Mouse (Mus musculus): Measurements from ENCODE around the gene Arhgap42. TPM values are rescaled to one million over a fixed set of nuclear protein-coding genes. Genes with fewer than 3 reads are reported as not detected.

The Arhgap42 gene
- total RNA-seq, 2 experiments from 2014 or later, result 20.0 to 21.9 TPM

DNA sequence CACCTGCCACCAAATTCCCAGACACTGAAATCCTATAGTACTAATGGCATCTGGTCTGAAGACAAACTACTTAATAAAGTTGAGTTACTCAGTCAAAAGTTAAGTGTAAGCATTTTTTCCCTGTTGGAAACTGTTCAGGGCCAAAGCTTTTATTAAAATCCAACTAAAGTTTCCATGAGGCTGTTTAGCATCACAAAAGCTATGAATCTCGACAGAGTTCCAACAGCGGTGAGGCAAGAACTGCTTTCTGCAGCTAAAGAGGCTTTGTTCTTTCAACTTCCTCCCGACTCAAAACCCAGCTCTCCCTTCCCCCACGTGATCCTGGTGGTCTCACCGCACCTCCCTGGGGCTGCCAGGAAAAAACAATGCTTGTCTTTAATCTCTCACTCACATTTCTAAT, 211.5 kb downstream of the Arhgap42 start:
- DNase-seq, result no peak

DNA sequence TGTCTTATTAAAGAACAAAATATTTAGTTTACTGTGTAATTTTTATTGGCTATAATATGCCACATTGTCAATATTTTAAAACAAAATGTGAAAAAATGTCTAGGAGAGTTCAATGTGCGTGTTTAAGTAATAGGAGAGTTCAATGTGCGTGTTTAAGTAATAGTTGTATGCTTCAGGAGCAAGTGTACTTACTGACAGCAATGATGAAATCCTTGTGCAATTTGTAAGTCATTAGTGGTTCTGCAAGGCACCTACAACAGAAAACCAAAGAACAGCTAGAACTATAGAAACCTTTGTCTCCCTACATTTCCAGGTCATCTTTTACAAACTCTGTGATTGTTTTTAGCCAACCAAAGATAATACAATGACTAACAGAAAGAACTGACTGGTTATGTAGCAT, 223.8 kb downstream of the Arhgap42 start:
- no peak for DNase-seq

DNA sequence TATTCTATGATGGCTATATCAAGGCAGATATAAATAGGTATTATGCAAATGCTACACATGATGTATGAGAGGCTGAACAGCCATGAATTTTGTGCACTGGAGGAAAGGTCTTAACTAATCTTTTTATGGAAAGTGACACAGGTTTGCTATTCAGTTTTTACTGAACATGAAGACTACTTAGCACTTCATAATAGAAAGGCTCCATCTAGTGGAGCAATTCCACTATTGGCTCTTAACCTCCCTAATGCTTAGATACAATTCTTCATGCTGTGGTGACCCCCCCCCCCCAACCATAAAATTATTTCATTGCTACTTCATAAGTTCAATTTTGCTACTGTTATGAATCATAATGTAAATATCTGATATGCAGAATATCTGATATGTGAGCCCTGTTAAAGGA, 237.7 kb downstream of the Arhgap42 start:
- DNase-seq, result no peak

DNA sequence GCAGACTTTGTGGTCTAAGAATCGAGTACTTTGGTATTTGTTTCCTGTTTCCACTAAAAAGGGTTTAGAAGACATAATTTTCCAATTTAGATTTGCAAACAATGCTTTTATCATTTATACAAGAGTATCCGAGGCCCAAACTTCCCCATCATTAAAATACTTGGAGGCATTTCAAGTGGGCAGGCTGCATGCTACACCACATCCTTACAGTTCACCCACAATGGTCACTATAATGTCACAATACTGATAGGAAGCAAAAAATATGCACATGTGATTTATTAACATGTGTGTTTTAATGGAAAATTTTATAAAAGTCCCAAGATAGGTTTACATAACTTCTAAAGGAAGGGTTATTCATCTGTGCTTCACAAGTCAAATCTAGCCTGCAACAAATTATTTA, 242.4 kb downstream of the Arhgap42 start:
- no peak for DNase-seq

DNA sequence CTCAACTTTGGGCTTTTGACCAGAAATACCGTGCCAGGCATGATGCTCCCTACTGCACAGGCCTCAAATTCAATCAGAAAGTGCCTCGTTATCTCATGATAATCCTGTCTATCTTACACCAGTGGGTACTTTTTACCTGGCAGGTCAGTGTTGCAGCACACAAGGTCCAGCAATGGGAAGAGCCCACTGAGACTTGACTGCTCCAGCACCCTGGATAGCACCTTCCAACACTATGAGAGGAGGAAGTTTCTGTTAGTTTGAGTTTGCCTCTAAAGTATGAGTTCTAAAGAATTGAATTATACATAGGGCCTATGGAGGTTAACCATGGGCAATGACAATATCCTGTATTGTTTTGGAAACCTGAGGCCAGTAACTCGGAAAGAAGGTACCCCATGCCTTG, 256.6 kb downstream of the Arhgap42 start:
- no peak for DNase-seq

DNA sequence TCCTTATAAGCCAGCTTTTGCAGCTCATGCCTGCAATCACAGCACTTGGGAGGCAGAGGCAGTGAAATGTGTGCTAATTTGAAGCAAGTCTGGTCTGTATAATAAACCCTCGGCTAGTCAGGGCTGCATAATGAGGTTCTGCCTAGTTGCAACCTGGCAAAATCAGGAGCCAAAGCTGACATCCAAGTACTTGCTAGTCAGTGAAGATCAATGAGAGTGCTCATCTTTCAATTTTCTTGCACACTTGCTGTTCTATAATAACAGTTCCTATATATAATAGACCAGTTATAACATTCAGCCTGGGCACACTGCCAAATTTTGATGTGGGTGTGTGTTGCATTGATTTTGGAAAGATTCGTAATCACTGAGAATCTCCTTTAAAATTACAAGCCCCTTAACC, 261.1 kb downstream of the Arhgap42 start:
- no peak for DNase-seq

DNA sequence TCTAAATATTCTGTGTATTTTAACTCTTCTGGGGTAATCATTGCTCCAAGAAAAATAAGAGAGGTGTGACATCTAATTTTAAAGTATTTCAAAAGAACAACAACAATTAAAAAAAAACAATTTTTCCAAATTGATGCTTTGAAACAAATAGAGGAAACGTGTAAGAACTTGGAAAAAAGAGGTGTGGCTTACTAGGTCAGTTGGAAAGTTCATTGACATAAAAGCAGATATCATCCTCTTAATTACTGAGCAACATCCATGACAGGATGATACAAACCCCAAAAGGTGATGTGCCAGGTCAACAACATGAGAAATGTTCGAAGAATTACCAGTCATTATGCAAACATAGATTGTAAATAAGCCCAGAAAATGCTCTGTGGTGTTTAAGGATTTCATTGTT, 267.4 kb downstream of the Arhgap42 start, which contains the start of gene Gm16485:
TSS of gene Gm16485 (plus strand) at position 301 of the 400 bp plus-strand sequence.
- DNase-seq, result no peak

DNA sequence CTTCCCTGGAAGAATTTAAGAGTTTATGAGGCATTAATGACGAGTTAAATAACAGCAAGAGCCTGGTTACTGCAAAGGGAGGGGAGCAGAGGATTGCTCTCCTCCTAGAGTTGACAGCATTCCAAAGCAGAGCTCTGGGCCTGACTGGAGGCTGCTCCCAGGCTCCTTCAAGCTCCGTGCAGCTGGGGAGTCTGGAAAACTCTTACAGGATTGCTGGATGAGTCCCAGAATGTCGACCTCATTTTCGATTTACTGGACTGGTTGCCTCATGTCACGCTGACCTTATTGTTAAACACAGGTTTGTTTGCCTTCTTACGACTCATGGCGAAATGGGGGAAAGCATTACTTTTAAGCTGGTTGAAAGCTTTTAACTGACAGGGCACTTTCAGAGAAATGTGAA, 268.7 kb downstream of the Arhgap42 start:
- DNase-seq, result peak; percentile 21

DNA sequence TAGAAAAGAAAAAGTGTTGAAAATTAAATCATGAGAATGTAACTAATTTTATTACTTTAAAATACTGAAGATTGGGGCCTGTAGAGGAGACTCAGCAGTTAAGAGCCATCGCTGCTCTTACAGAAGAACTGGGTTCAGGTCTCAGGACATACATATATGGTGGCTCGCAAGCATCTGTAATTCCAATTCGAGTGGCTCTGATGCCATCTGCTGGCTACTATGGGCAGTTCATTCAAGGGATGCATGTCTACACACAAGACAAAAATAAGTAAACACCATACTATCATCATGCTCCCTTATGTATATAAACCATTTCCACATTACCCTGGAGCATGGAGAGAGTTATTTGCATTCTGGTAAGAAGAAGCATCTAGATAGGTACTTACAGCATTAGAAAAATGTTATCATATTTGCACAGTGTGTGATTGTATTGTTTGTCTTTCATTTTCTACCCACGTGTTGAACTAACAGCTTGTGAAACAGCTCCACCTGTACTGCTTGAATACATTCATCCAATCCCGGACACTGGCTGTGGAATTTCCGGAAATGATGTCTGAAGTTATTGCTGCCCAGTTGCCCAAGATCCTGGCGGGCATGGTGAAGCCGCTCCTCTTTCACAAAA, 274.3 kb downstream of the Arhgap42 start:
- DNase-seq, result peak; percentile 58

DNA sequence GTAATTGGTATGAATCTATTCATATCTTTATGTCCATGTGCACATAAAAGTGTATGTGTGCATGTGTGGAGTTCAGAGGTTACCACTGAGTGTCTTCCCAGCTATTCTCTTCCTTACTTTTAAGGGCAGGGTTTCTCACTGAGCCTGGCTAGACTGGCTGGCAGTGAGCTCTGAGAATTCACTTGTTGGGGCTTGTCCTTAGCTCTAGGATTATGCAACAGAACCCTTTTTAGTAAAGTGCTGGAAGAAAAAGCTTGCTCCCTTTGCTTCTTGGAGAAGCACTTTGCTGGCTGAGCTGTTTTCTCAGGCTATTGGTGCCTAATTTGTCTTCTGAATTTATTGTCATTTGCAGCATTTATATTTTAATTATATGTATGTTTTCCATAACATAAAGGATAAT, 285.6 kb downstream of the Arhgap42 start:
- no peak for DNase-seq
